Mouse (Mus musculus) adrenal gland, postnatal 25 days (tissue): Measurements from ENCODE around the gene Soga3. TPM values are rescaled to one million over a fixed set of nuclear protein-coding genes. Genes with fewer than 3 reads are reported as not detected.

ENCODE experiments used
- DNase-seq: peaks from one replicate; pipeline ENCODE4 v3.0.0; 2021; ENCODE audit warnings: mixed read lengths
- long read RNA-seq: library from polyadenylated mRNA; stranded (forward); transcript quantifications from one replicate; pipeline ENCODE4 v2.0.0, GENCODE M21; 2021
- total RNA-seq: library from RNA; stranded (reverse); gene quantifications from 2 replicates; pipeline ENCODE4 v1.2.3, GENCODE M21; 2021

Soga3 gene
- 5.9 and 6.0 TPM in 2 replicates for total RNA-seq
- long read RNA-seq, full-length matches to known transcripts = 1 of 9 reads
- long read RNA-seq, partial matches to known transcripts = 5 of 9 reads
- long read RNA-seq, other reads (novel, unspliced or antisense) = 3 of 9 reads

DNA sequence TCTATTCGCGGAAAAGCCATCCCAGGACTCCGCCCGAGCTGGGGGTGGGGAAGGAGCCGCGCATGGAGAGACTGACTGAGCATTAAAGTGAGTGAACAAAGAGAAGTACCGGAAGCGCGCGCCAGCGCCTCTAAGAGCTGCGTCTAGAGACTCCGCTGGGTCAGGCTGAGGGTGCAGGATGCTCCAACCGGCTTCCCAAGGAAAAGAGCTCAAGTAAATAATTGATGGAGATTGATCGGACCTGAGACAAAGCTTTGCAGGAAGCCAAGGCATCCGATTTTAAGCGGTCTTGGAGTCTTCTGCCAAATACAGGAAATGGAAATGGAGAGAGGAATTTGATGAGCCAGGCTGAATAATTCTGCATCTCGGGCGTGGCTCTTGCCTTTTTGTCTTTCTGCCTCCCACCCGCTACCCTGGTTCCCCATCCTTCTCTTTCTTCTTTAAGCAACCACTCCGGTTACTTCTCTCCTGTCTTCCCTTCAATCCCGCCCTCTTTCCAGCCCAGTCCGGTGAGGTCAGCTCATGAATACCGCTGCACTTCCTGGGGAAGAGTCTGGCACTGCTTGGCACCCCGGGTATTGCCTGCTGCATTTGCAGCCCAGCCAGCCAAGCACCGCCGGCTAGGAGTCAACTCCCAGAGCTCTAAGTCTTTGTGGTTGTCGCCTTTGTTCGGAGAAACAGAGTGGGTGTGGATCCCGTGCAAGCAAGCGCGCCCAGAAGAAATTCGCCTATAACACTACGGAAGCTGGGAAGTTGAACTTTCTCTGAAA lies at the start of gene Soga3:
TSS of gene Soga3 (plus strand) at position 274 of the 770 bp plus-strand sequence.
- DNase-seq = peak; percentile 2

- DNase-seq = no peak
Measured at GRCm38 (mm10) chr10:29106962-29107361, 36.7 kb upstream of the Soga3 start.

GRCm38 (mm10) chr10:29142556-29143105 lies 1.0 kb upstream of the Soga3 start:
- no peak for DNase-seq

DNA sequence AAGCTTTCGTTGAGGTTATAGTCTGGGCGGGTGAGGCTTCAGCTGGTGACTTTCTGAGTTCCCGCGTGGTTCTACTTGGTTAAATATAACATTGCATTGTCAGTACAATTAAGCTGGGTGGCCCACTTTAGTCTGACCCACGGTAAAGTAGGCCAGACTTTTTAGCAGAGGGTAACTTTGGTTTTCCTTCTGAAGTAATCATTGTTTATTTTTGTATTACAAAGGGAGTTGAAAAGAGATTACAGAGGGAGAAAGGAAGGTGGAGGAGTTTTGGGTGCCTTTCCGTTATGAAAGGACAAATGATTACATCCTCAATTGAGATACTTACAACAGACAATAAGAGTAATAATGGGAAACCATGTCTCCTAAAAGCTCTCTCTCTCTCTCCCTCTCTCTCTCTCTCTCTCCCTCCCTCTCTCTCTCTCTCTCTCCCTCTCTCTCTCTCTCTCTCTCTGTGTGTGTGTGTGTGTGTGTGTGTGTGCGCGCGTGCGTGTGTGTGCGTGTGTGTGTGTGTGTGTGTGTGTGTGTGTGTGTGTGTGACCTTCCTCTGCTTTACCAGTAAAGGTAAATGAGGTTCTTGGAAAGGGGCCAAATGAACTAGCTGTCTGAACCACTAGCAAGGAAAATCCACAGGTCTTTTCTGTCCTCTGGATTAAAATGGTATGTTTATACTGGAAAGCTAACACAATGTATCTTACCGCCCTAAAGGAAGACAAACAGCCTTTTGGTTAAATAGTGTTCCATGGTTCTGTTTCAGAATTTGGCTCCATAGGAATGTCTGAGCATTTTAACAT lies 1.2 kb downstream of the Soga3 start:
- no peak for DNase-seq

- DNase-seq = no peak
Measured at GRCm38 (mm10) chr10:29146198-29146857, 2.7 kb downstream of the Soga3 start.

GRCm38 (mm10) chr10:29146858-29147640 lies 3.4 kb downstream of the Soga3 start:
- peak; percentile 79 for DNase-seq

GRCm38 (mm10) chr10:29147641-29147990 lies 4.0 kb downstream of the Soga3 start:
- no peak for DNase-seq

GRCm38 (mm10) chr10:29148076-29148475 lies 4.4 kb downstream of the Soga3 start:
- DNase-seq = peak; percentile 2

DNA sequence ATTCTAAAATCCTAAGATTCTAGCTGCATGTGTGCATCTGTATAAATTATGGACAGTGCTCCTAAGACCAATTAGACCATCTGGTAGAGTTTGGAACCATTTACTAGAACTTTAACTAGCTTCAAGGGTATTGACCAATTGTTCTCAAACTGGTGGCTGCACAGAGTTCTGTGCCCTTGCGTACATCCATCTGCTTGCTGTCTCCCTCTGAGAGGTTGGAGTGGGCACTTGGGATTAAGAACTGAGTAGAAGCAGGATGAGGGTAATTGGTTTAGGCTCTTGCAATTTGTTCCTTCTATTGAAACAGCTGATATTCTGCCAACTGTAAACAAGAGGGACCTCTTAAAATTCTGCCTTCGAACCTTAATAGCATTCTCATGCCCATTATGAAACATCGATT lies 11.7 kb downstream of the Soga3 start:
- DNase-seq = no peak

DNA sequence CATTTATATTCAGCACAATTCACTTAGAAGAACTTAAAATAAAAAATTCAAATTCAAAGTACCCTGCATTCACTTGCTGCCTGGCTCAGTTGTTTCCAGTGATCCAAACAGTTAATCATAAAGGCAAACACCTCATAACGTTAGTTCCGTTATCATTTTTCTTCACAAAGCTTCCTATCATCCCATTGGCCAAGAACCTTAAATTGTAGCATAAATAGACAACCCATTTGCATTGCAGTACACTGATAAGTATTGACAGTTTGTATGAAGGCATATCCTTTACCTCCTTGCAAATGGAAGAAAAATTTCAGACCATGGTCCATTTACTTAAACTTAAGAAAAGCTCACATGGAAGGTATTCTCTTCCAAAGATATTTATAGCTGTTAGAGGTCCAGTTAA lies 18.0 kb downstream of the Soga3 start:
- no peak for DNase-seq

DNA sequence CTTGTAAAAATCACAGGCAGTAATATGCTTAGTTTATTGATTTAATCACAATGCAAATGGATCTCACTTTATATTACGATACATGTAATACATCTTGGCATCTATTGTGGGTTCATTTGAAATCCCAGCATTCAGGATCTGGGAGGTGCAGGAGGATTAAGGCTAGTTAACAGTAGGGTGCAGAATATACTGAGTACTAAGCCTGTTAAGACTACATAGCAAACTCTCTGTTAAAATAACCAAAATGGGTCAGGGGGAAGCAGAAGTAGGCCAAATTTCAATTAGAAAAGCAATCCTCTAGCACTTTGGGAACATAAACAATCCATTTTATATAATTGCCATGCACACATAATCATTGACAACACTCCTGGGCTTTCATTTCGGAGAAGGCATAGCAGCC lies 30.1 kb downstream of the Soga3 start:
- DNase-seq = no peak

GRCm38 (mm10) chr10:29175656-29176055 lies 32.0 kb downstream of the Soga3 start:
- DNase-seq = no peak

DNA sequence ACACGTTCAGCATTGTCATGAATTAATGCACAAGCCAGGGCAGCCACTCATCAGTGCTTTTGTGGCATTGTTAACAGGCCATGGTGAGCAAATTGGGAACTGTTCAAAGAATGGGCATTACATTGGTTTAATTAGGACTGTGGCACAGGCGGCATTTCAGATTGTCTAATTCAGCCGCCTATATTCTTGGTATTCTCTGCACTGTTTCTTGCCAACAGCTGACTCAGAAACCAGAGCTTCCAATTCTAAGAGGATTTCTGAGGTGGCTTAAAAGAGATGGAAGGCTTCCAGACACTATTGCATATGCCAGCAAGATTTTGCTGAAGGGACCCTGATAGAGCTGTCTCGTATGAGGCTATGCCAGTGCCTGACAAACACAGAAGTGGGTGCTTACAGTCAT lies 33.2 kb downstream of the Soga3 start:
- no peak for DNase-seq

- DNase-seq = peak; percentile 32
Measured at GRCm38 (mm10) chr10:29178003-29178402, 34.4 kb downstream of the Soga3 start.

- no peak for DNase-seq
Measured at GRCm38 (mm10) chr10:29180210-29180609, 36.6 kb downstream of the Soga3 start.

- DNase-seq = no peak
Measured at GRCm38 (mm10) chr10:29181046-29181445, 37.4 kb downstream of the Soga3 start.

DNA sequence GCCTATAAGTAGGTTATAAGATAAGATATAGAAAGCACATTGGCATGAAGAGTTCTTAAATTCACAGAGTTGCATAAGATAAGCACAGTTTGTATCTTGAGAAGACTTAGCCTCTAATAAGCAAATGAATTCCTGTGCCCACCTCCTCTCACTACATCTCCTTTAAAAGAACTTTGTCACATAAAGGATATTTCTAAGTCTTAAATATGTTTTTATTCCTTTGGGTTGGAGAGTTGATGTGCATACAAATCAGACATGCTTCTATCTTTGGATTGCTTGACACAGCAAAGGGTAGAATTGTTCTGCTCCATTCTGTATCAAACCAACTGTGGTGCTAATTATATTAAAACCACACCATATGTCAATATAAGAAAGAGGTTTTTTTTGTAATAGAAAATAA lies 50.1 kb downstream of the Soga3 start:
- no peak for DNase-seq

DNA sequence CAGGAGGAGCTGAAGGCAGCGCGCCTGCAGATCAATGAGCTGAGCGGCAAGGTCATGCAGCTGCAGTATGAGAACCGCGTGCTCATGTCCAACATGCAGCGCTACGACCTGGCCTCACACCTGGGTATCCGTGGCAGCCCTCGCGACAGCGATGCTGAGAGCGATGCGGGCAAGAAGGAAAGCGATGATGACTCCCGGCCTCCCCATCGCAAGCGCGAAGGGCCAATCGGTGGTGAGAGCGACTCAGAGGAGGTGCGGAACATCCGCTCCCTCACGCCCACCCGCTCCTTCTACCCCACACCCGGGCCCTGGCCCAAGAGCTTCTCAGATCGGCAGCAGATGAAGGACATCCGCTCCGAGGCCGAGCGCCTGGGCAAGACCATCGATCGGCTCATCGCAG lies 53.2 kb downstream of the Soga3 start:
- peak; percentile 1 for DNase-seq

DNA sequence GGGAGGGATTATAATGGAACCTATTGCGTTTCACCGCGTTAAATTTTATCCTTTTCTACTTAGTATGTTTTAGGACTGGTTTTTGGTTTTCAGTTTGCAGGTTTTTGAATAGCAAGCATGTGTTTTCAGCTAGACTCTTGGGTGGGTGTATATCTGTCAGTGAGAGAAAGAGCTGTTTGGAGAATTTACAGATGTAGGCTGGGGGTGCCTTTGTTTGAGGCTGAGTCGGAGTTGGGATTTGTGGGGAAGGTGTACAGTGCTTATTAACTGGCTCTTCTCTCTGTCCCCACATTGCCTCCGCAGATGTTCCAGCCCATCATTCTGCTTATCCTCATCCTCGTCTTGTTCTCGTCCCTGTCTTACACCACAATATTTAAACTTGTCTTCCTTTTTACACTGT lies 55.0 kb downstream of the Soga3 start, which contains the start of gene Gm49353:
TSS of gene Gm49353 (plus strand) at position 313 of the 400 bp plus-strand sequence.
- DNase-seq = no peak

DNA sequence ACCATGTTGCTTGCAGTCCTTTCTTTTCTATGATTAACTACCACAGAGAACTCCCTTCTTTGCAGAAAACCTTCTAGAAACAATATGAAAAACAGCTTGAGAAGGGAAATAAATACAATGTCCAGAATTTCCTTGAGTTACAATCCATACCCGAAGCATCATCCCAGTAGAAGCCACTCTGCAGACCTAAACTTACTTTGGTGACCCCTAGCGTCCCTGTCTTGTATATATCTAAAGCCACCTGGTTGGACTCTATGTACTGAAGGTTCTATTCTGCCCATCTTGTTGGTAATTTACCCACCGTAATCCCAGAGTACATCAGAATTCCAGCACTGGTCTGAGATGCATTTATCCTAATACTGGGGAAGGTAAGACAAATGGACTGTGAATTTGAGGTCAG lies 56.2 kb downstream of the Soga3 start:
- no peak for DNase-seq

GRCm38 (mm10) chr10:29200609-29201008 lies 57.0 kb downstream of the Soga3 start:
- DNase-seq = no peak

DNA sequence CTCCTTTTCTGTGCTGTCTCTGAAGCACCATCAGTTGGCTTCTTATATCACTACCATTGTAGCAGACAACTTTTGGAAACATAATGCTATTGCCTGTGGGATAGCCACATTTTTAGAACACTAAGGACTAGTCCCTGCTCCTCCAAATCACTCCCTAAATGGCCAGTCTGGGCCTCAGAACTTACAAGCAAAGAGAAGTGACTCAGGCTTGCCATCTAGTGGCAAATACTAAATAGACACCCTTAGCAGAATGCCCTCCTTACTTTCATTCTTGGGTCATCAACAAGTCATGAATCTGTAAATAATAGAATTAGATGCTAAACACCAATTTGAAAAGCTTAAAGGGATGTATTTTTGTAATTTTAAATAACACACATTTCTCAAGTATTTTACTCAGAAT lies 63.1 kb downstream of the Soga3 start:
- DNase-seq = no peak
